Mouse (Mus musculus): Measurements from ENCODE around the gene Tmem14c. TPM values are rescaled to one million over a fixed set of nuclear protein-coding genes. Genes with fewer than 3 reads are reported as not detected.
A peak's percentile ranks its signal among the peaks of the same experiment; 100 is the strongest.
"Not testable (repeated sequence)": the region's sequence is repeated elsewhere in the genome, so short reads cannot be mapped to it uniquely, and the experiment has no call there.

Tmem14c gene
- polyA plus RNA-seq, 1 experiment from 2014 or later = 916 TPM

DNA sequence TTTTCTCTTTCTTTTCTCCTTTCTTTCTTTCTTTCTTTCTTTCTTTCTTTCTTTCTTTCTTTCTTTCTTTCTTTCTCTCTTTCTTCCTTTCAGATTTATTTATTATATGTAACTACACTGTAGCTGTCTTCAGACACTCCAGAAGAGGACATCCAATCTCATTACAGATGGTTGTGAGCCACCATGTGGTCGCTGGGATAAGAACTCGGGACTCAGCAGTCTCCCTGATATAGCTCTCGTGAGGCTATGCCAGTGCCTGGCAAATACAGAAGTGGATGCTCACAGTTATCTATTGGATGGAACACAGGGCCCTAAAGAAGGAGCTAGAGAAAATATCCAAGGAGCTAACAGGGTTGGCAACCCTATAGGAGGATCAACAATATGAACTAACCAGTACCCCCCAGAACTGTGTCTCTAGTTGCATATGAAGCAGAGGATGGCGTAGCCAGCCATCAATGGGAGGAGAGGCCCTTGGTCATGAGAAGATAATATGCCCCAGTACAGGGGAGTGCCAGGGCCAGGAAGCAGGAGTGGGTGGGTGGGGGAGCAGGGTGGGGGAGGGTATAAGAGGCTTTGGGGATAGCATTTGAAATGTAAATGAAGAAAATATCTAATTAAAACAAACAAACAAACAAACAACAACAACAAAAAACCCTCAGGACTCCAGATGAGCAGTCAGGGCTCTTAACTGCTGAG, 28.3 kb upstream of the Tmem14c start:
- ATAC-seq = peak; percentile 84
- WGBS (ENCODE audit: insufficient replicate concordance) = 37% methylated on average over 4 of the region's 4 CpGs
- H3K36me3 ChIP-seq; H3K27ac ChIP-seq; H3K27me3 ChIP-seq (replicated peaks); H3K9me3 ChIP-seq (replicated peaks); H3K4me3 ChIP-seq; H3K4me2 ChIP-seq; H3K9ac ChIP-seq: not testable (repeated sequence)
- peaks cover 27% of the 10 kb centered on the region for H3K4me1 ChIP-seq

DNA sequence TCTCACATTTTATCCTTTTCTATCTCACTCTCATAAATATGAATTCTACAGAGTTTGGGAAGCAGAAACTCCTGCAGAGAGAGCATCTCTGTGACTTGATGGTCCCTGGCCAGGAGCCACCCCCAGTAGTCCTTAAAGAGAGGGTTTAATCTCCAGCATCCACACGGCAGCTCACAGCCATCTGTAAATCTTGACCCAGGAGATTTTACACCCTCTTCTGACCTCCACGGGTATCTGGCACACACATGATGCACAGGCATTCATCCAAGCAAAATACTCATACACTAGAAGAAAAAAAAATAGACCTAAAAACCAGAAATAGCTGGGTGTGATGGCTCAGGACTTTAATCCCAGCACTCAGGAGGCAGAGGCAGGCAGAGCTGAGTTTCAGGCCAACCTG, 27.7 kb upstream of the Tmem14c start:
- H3K27ac ChIP-seq = no peak overlapping the region
- H3K9me3 ChIP-seq (replicated peaks) = no peaks in the 10 kb centered on the region
- H3K9ac ChIP-seq = no peak overlapping the region
- H3K36me3 ChIP-seq = no peaks in the 10 kb centered on the region
- H3K27me3 ChIP-seq (replicated peaks) = no peaks in the 10 kb centered on the region
- H3K4me3 ChIP-seq = no peak overlapping the region
- WGBS (ENCODE audit: insufficient replicate concordance) = 27% methylated on average over 2 of the region's 2 CpGs
- H3K4me1 ChIP-seq = peaks cover 27% of the 10 kb centered on the region
- no peak overlapping the region for H3K4me2 ChIP-seq
- peak; percentile 57; the same call in 1 of the 2 replicates for ATAC-seq

DNA sequence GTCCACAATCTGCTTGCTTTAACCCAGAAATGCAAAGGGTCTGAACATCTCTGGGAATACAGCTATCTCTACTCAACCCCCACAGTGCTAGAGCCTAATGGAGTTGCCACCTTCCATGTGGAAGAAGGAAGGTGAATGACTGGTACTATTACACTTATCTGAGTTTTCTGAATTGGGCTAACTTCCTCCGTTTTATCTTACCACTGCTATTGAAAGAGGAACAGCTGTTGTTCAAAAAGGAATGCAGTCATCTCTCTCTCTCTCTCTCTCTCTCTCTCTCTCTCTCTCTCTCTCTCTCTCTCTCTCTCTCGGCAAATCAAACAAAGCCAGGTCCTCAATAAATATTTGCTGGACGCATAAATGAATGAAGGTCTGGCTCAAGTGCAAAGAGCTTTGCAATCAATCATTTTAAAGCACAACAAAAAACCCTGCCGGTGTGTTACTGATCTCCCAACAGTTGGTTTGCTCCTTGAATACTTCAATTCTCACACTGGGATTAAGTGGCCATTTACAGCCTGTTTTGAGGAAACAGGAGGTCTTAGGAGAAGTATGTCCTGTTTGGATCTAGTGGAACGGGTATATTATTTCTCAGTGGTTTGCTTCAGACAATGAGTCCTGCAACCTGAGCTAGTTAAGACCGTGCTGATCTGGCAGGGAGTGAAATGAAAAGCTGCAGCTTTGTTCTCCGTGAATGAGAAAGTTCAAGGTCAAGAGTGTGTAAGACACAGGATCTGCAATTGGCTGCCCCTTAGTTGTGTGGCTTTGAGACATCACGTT, 21.4 kb upstream of the Tmem14c start:
- no peaks in the 10 kb centered on the region for H3K36me3 ChIP-seq
- no peaks in the 10 kb centered on the region for H3K27me3 ChIP-seq (replicated peaks)
- H3K4me2 ChIP-seq = peak overlapping the region; percentile 3; the same call in 1 of the 2 replicates
- no peak overlapping the region for H3K4me3 ChIP-seq
- no peak overlapping the region for H3K9ac ChIP-seq
- H3K4me1 ChIP-seq = peaks cover 14% of the 10 kb centered on the region
- H3K9me3 ChIP-seq (replicated peaks) = no peaks in the 10 kb centered on the region
- H3K27ac ChIP-seq = 0 out of 2 replicates have a peak overlapping the region, but pooled peaks have one; percentile 12
- 24% methylated on average over 8 of the region's 8 CpGs for WGBS (ENCODE audit: insufficient replicate concordance)
- no peak for ATAC-seq

DNA sequence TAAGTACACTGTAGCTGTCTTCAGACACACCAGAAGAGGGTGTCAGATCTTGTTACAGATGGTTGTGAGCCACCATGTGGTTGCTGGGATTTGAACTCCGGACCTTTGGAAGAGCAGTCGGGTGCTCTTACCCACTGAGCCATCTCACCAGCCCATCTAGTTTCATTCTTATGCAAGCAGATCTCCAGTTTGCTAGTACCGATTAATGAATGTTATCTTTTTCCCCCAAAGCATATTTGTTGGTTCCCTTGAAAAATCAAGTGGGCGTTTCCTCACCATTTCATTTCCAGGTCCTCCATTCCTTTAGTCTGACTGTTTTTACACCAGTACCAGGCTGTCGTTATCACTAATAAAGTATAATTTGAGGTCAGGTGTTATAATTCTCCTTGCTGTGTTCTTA, 17.6 kb upstream of the Tmem14c start:
- not testable (repeated sequence) for ATAC-seq; H3K4me2 ChIP-seq; H3K27ac ChIP-seq; H3K9ac ChIP-seq; H3K9me3 ChIP-seq (replicated peaks); H3K27me3 ChIP-seq (replicated peaks); H3K4me3 ChIP-seq
- H3K4me1 ChIP-seq = peaks cover 40% of the 10 kb centered on the region
- peaks cover 12% of the 10 kb centered on the region for H3K36me3 ChIP-seq
- WGBS (ENCODE audit: insufficient replicate concordance) = 67% methylated on average over 5 of the region's 5 CpGs

DNA sequence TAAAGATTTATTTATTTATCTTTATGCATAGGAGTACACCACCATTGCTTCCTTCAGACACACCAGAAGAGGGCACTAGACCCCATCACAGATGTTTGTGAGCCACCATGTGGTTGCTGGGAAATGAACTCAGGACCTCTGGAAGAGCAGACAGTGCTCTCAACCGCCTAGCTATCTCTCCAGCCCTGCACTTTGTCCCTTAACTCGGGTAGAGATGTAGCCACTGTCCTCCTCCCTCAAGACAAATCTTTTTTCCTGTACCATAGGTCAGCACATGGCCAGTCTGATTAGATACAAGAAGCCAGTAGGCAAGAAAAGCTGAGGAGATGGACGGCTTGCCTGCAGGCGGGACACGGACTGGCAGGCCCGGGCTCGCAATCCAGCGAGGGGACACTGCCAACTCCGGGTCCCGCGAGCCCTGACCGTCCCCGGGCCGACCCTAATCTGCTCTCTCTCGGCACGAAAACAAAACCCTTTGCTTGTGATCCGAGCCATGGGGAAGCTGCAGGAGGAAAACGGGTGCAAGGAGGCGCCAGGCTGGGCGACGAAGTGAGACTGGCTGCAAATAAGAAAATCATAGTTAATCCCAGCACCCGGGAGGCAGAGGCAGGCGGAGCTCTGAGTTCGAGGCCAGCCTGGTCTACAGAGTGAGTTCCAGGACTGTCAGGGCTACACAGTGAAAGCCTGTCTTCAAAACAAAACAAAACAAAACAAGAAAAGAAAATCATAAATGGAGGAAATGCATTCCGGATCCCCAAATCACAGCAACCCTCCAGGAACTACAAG, 15.8 kb upstream of the Tmem14c start:
- Histone ChIP-seq H3K27ac (peak overlapping the region; percentile 90), H3K9me3 (replicated peaks) (no peaks in the 10 kb centered on the region), H3K9ac (peak overlapping the region; percentile 85), H3K36me3 (peaks cover 30% of the 10 kb centered on the region), H3K4me1 (peaks cover 43% of the 10 kb centered on the region), H3K4me3 (peak overlapping the region; percentile 90), H3K27me3 (replicated peaks) (no peaks in the 10 kb centered on the region), H3K4me2 (peak overlapping the region; percentile 98)
- WGBS (ENCODE audit: insufficient replicate concordance) = under 1% methylated on average over 25 of the region's 25 CpGs
- ATAC-seq = peak; percentile 15; the same call in 1 of the 2 replicates

DNA sequence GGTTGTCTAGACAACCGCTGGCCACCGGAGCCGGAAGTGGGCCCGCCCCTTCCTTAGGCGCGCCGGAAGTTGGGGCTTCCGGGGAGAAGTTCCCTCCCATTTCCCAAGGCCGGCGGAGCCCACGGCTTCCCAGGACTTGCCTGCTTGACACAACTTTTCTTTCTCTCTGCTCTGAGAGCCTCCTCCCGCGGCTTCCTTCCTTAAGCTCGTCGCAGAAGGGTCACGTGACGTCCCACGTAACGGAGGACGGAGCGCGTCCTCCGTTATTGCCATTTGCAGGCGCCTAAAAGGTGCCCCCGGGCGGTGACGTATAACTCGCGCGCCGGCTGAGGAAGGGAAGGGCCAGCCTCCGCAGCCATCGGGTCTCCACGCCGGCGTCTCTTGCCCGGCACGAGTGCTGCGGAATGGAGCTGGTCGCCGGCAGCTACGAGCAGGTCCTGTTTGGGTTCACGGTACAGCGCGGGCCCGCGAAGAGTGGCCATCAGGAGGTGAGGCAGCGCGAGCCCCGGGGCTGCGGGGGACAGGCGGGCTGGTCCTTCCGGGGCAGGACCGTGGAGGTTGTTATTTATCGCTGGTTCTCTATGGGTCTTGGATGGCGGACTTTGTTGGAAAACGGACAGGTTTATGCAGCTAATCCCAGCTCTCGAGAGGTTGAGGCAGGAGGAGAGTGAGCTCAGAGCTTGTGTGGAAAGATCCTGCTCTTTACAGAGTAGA, 15.0 kb upstream of the Tmem14c start, which contains the start of gene Pak1ip1:
Pak1ip1 (plus strand) TSS at position 98 of the 714 bp plus-strand sequence.
- Histone ChIP-seq H3K9me3 (replicated peaks) (no peaks in the 10 kb centered on the region), H3K27me3 (replicated peaks) (no peaks in the 10 kb centered on the region), H3K27ac (peak within 1 kb of the TSS; percentile 90), H3K9ac (peak within 1 kb of the TSS; percentile 85), H3K4me2 (peak within 1 kb of the TSS; percentile 98), H3K4me3 (peak within 1 kb of the TSS; percentile 90), H3K4me1 (peaks cover 46% of the 10 kb centered on the region), H3K36me3 (peaks cover 38% of the 10 kb centered on the region)
- peak; percentile 86 for ATAC-seq
- WGBS (ENCODE audit: insufficient replicate concordance) = under 1% methylated on average over 58 of the region's 58 CpGs

DNA sequence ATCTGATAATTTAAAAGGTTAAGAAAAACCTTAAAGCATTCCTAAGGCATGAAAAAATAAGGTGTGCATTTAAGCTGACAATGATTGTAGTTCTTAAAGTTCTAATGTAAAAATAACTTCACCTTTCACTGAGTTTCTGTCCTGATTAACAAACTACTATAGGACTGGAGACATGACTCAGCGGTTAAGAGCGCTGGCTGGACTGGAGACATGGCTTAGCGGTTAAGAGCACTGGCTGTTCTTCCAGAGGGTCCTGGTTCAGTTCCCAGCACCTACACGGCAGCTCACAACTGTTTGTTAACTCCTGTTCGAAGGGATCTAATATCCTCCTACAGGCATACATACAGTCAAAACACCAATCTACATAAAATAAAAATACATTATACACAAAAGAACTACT, 14.1 kb upstream of the Tmem14c start:
- Histone ChIP-seq H3K4me1 (peaks cover 46% of the 10 kb centered on the region), H3K27ac (peak overlapping the region; percentile 79), H3K4me3 (peak overlapping the region; percentile 90), H3K9ac (peak overlapping the region; percentile 85), H3K9me3 (replicated peaks) (no peaks in the 10 kb centered on the region), H3K27me3 (replicated peaks) (no peaks in the 10 kb centered on the region), H3K36me3 (peaks cover 47% of the 10 kb centered on the region), H3K4me2 (peak overlapping the region; percentile 98)
- WGBS (ENCODE audit: insufficient replicate concordance) = 56% methylated on average over 5 of the region's 5 CpGs
- ATAC-seq = 0 out of 2 replicates have a peak, but pooled peaks have one; percentile 33

DNA sequence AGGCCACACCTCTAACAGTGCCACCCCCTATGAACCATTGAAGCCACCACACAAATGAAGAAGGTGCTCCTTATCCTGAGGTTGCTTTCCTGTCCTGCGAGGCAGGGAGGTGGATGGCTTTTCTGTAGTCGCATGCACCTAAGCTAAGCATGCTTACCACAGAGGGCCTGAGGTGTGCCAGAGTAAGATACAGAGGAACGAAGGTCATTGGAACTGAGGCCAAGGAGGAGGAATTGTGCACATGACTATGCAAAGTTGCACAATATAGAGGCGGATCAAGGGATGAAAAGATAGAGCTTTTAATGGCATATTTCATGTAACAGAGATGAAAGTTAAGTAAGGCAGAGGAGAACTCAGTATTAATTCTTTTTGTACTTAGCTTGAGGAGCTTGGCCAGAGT, 9.8 kb upstream of the Tmem14c start:
- Histone ChIP-seq H3K27ac (no peak overlapping the region), H3K27me3 (replicated peaks) (no peaks in the 10 kb centered on the region), H3K9me3 (replicated peaks) (no peaks in the 10 kb centered on the region), H3K9ac (no peak overlapping the region), H3K36me3 (peaks cover 89% of the 10 kb centered on the region), H3K4me1 (peaks cover 33% of the 10 kb centered on the region), H3K4me3 (no peak overlapping the region), H3K4me2 (no peak overlapping the region)
- WGBS (ENCODE audit: insufficient replicate concordance) = 85% methylated on average over 4 of the region's 4 CpGs
- ATAC-seq = no peak

DNA sequence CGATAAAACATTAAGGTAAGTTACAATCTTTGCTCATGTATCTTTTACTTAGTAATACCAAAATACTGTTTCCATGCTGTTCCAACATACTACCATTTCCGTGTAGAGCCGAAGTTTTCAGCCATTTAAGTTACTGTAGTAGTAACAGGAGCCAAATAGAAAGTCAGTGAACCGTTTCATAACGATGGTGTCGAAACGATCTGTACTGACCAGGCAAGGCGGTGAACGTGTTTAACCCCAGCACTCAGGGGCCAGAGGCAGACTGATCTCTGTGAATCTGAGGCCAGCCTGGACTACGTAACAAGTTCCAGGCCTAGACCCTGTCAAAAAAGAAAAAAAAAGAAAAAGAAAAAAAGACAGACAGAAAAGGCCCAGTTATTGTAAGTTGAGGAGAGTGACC, 7.8 kb upstream of the Tmem14c start:
- peaks cover 31% of the 10 kb centered on the region for H3K4me1 ChIP-seq

DNA sequence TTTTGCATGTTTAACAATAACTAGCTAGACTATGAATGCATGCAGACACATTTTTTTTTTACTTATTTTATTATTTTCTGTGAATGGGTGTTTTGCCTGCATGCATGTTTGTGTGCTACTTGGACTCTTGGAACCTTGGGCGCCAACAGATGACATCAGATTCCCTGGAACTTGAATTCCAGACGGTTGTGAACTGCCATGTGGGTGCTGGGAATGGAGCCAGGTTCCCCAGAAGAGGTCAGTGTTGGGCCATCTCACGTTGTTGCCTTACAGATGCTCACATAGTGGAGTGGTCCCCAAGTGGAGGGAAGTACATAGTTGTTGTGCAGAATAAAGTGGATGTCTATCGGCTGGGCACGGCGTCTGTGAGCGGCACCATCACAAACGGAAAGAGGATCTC, 7.1 kb upstream of the Tmem14c start:
- Histone ChIP-seq H3K4me3 (no peak overlapping the region), H3K9ac (no peak overlapping the region), H3K9me3 (replicated peaks) (no peaks in the 10 kb centered on the region), H3K27ac (no peak overlapping the region), H3K36me3 (peaks cover 100% of the 10 kb centered on the region), H3K27me3 (replicated peaks) (no peaks in the 10 kb centered on the region), H3K4me2 (no peak overlapping the region), H3K4me1 (peaks cover 31% of the 10 kb centered on the region)
- WGBS (ENCODE audit: insufficient replicate concordance) = 85% methylated on average over 8 of the region's 8 CpGs
- no peak for ATAC-seq

More for the DNA sequence above, 7.8 kb upstream of the Tmem14c start:
- Histone ChIP-seq H3K9me3 (replicated peaks) (no peaks in the 10 kb centered on the region), H3K4me2 (no peak overlapping the region), H3K4me3 (no peak overlapping the region), H3K9ac (no peak overlapping the region), H3K27me3 (replicated peaks) (no peaks in the 10 kb centered on the region), H3K36me3 (peaks cover 100% of the 10 kb centered on the region), H3K27ac (no peak overlapping the region)
- 94% methylated on average over 10 of the region's 10 CpGs for WGBS (ENCODE audit: insufficient replicate concordance)
- no peak for ATAC-seq

DNA sequence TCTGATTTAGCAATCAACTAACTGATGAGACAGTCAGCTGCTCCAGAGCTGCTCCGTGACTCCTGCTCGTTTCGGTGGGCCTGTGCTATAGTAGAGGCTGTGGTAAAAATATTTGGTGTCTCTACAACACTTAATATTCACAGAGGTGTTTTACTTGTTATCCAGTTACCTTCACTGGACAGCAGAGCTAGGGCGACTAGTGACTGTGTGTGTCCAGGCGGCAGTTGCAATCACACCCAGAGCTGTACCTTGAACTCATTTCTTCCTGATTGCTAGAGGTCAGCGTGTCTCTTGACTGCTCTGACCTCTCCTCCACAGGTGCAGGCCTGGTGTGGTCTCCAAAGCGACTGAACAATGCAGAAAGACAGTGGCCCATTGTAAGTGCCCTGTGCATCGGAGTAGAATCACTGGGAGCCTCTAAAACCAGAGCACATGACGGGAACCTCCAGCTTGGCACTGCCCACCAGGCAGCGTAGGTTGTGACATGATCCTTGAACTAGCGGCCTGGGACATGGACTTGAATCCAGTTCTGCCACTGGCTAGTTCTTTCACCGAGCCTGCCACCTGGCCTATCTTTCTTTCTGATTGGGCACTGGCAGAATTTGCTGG, 809 bp downstream of the Tmem14c start:
- Histone ChIP-seq H3K27me3 (replicated peaks) (no peaks in the 10 kb centered on the region), H3K27ac (peak overlapping the region; percentile 99), H3K4me3 (peak overlapping the region; percentile 86), H3K4me2 (peak overlapping the region; percentile 95), H3K4me1 (peaks cover 83% of the 10 kb centered on the region), H3K9ac (peak overlapping the region; percentile 93), H3K36me3 (peaks cover 76% of the 10 kb centered on the region), H3K9me3 (replicated peaks) (no peaks in the 10 kb centered on the region)
- no peak for ATAC-seq
- 16% methylated on average over 12 of the region's 12 CpGs for WGBS (ENCODE audit: insufficient replicate concordance)
